Mouse (Mus musculus): ENCODE measurements around the gene Ifngr1.
A peak's percentile ranks its signal among the peaks of the same experiment; 100 is the strongest.

The Ifngr1 gene

DNA sequence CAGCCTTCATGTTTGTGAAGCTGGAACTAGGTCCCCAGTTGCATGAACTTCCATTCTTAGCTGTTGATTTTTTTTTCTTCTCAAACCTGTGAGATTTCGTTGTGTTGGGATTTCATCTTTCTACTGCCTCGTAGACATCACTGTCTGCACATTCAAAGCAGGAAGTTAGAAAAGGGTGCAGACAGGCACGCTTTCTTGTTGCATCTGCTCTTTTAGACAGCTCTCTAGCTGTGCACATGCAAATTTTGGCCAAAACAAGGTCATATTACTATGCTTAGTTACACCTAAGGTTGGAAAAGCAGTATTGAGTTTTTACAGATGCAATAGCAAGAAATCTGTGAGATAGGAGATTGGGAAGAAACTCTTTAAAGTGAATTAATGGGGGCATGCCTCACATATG, 4.5 kb upstream of the Ifngr1 start:
- DNase-seq (ENCODE audit: low read depth, low spot score) = no peak

DNA sequence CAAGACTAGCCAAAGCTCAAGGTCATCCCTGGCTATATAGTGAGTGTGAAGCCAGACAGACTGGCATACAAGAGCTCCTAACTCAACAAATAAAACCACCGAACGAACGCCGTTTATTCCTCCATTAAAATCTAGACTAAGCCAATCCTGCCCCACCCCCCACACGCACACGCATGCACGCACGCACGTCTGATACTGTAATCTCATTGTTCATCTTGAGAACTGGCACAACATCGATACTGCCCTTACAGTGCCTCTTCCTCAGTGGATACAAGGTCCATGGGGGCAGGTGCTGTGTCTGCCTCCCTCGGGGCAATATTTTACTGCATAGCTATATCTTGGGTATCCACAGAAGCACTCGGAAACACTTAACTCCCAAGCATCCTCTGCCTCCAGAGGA, 2.1 kb upstream of the Ifngr1 start:
- no peak for DNase-seq (ENCODE audit: low read depth, low spot score)

DNA sequence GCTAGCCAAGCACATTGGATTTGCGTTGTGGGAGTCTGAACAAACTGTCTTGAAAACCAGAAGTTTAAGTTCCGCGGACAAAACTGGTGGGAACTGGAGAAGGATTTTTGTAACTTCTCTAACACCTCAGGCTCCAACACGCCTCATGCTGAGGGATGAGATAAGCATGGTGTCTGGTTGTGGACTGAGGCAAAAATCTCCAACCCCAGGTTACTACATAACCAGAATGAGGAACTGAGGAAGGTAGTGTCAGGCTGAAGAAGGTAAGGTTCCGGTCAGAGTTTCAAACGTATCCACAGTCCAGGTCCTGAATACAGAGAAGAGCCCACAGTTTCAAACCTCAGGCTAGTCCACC, 486 bp upstream of the Ifngr1 start:
- DNase-seq (ENCODE audit: low read depth, low spot score) = no peak

DNA sequence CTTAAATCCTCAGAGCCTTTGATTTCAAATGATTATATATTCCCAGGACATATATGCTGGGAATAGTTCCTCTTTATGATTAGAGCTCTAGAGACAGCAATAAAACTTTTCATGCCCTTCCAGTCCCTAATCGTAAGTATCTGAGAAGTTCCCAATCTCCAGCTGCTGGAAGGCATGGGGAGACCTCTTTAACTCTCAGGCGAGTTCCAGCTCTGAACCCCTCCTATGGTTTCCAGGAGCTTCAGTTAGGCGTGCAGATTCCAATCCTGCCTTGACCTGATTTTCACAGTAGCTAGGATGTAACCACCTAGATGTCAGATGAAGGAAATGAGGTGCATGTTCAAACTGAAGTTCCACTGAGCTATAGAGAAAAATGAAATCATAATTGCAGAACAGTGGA, 807 bp downstream of the Ifngr1 start:
- peak; percentile 9 for DNase-seq (ENCODE audit: low read depth, low spot score)

DNA sequence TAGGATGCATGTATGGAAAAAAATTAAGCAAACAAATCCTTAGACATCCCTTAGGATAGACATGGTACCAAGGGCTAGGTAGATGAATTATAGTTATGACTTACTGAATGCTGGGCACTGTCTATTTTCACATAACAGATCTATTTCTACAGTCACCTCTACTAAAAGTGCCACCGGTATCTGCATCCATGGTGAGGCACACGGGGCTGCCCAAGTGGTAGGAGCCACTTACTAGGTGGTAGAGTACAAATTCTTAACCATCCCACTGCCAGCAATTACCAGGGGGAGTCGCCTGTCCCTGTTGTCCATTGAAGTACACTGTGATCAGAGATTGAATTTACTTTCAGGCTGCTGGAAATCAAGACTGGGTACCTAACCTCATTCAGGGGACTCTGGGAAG, 1.5 kb downstream of the Ifngr1 start:
- DNase-seq (ENCODE audit: low read depth, low spot score) = no peak

DNA sequence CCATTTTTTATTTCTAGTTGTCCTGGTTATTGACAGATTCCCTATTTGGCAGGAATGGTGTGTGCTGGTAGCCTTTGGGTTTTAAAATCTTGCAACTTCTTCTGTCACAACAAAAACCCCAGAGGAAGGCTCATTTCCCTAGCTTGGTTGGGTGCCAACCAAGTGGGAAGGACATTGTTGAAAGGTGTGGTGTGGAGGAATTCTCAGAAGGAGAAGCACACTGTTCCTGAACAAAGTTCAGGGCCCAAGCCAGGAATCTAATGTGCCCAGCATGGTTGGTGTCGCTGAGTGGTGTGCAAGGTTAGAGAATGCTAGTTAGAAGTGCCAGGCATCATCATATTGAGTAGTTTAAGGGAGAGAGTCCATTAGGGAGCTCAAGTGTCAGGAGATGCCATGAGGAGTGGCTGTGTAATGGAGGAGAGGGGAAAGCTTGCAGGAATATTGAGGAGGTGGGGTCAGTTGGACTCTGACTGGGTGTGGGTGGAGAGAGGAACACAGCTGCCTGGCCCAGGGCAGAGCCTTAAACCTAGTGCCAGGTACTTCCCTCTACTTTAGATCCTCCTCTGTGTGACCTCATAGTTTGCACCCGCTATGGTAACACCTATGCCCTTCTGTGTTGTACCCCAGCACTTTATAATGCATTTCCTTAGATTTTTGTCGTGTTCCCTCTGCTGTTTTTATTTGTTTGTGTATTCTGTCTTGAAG, 2.6 kb downstream of the Ifngr1 start:
- DNase-seq (ENCODE audit: low read depth, low spot score) = no peak

DNA sequence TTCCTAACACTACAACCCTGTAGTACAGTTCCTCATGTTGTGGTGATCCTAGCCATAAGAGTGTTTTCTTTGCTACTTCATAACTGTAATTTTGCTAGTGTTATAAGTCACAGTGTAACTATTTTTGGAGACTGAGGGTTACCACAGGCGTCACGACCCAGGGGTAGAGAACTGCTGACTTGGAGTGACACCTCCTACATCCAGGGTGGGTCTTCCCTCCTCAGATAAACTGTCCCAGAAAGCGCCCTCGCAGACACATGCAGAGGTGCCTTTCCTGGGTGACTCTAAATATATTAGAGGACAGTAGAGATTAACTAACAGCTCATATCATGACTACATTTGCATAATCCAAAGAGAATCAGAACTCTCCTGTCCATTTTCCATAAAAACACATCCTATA, 5.1 kb downstream of the Ifngr1 start:
- DNase-seq (ENCODE audit: low read depth, low spot score) = no peak

DNA sequence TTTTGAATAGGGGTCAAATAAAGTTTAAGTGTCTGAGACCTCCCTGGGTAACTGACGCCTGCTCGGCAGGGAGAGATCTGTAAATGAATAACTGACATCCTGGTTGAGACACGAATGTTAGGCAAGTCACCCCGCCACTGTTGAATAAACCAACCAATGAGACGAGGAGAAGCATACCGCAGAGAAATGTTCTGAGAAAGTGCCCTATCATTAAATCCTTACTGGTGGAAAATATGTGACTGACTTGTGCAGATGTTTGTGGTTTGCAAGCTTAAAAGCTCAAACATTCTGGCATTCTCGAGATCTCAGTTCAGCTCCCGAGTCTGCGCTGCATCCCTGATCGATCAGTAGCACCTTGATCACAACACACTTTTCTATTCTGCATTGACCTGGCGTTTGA, 6.3 kb downstream of the Ifngr1 start:
- no peak for DNase-seq (ENCODE audit: low read depth, low spot score)

DNA sequence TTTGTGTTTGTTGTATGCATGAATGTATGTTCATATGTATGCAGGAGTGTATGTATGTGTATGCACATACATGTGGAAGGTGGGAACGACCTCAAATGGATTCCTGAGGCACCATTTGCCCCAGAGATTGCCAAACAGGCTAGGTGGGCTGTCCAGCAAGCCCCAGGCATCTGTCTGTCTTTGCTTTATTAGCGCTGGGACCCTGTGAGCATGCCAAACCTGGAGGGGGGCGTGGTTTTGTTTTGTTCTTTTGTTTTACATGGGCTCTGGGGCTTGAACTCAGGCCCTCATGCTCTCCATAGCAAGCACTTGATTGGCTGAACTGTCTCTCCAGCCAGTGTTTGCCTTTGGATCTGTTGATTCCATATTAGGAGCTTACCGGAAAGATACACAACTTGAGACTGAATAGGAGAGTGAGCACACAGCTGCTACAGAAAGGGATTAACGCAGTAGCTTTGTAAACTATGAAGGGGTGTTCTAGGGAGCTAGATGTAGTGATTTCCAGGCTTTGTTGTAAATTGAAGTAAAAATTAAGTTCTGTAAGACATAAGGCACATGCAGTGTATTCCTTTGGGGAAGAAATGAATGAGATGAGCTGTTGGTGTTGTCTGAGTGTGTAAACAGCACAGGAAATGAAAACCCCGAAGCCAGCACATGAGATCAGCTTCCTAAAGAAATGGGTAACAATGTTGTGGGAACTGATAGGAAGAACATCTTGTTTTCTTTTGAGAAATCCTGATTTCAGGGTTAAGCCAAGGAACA, 7.8 kb downstream of the Ifngr1 start:
- no peak for DNase-seq (ENCODE audit: low read depth, low spot score)

DNA sequence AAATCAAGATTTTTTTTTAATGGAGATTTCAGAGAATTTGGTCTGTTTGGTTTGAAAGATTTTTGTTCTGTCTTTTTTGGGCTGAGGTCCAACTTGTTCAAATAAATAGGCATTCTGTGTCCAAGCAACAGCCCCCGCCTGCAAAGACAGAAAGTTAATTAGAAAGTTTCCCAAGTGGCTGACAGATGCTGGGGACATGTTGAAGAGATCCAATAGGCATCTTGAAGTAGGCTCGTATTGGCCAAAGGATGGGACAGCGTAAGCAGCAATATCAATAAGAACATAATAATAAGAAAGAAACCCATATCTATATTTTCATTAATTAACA, 8.3 kb downstream of the Ifngr1 start:
- DNase-seq (ENCODE audit: low read depth, low spot score) = no peak

DNA sequence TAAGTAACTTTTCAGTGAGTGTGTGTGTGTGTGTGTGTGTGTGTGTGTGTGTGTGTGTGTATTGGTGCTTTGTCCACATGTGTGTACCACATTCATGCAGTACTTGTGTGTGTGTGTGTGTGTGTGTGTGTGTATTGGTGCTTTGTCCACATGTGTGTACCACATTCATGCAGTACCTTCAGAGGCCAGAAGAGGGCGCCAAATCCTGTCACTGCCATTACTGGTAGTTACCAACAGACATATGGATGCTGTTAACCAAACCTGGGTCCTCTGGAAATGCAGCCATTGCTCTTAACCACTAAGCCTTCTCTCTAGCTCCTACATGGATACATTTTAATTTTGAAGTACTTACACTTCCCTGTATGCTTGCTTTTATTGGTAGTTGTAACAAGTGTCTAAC, 9.8 kb downstream of the Ifngr1 start:
- DNase-seq (ENCODE audit: low read depth, low spot score) = peak; percentile 11

DNA sequence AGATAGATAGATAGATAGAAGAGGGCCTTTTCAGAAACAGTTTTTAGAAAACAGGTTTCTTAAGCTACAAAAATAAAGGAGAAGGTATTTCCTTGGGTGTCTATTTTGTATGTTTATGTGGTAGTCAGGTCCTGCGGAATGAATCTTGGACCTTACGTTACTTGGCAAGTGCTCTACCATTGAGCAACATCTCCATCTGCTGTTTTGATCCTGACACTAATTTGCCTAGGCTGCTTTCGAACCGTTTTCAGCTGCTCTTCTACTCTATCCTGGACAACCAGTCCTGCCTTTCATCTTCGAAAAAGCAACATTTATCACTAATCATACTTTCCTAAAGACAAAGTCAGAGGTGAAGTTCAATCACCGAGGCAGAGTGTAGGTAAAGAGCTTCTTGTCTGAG, 11.5 kb downstream of the Ifngr1 start:
- no peak for DNase-seq (ENCODE audit: low read depth, low spot score)

DNA sequence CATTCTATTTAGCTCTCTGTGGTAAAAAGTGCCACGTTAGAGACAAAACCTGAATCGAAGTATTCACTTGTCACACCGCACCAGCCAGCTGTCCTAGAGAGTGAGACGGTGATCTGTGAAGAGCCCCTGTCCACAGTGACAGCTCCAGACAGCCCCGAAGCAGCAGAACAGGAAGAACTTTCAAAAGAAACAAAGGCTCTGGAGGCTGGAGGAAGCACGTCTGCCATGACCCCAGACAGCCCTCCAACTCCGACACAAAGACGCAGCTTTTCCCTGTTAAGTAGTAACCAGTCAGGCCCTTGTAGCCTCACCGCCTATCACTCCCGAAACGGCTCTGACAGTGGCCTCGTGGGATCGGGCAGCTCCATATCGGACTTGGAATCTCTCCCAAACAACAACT, 17.4 kb downstream of the Ifngr1 start:
- DNase-seq (ENCODE audit: low read depth, low spot score) = no peak

DNA sequence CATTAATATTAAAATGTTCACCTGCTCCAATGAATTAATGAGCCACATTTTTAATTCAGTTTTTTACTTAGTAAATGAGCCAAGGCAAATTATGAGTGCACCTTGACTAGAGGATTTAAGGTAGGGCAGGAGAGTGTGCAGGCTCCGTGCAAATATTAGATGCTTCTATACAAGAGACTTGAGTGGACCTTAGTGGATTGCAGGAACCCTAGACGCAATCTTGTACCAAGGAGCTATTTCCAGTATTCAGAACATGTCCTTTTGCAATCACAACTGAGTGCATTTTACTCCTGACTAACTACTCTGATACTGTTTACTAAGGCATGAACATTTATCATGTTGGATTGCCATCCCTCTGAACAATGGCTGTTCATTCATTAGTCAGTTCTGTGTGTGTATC, 19.9 kb downstream of the Ifngr1 start:
- DNase-seq (ENCODE audit: low read depth, low spot score) = no peak

DNA sequence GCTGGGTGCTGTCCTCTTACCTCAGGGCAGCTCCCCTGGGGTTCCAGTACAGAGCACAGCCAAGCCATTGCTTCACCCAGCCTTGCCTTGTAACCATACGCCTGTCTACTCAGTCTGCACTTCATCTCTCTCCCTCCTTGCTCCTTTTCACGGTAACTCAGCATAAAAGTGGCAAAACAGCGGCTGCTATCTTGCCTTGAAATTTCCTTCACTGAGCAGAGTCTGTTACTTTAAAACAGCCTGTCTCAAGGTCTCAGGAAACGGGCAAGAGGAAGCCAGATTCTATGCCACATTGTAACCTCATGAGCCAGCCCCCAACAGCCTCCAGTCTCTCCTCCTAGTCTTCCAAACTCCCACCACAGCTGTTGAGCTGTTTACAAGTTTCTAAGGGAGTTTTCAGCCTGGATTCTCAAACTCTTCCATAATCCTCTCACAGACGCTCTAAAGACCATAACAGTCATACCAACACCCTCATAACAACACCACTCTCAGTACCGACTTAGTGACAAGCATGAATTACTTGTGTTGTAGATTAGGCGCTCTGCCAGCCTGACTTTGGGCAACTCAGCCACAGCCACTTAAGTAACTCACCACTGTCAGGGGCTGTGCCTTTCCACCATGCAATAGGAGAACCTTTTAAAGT, 21.5 kb downstream of the Ifngr1 start:
- no peak for DNase-seq (ENCODE audit: low read depth, low spot score)

DNA sequence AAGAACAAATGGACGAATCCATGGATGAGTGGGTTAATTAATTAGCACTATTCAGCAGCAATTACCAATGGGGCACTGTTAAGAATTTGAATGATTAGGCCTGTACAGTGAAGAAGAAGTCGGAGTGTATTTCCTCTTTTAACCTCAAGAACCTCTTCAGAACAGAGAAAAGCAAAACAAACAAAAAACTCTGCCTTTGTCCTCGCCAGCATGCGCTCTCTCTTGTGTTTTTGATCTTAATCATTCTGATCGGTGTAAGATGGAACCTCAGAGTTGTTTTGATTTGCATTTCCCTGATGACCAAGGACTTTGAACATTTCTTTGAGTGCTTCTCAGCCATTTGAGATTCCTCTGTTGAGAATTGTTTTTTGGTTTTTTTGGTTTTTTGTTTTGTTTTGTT, 28.0 kb downstream of the Ifngr1 start:
- DNase-seq (ENCODE audit: low read depth, low spot score) = no peak

DNA sequence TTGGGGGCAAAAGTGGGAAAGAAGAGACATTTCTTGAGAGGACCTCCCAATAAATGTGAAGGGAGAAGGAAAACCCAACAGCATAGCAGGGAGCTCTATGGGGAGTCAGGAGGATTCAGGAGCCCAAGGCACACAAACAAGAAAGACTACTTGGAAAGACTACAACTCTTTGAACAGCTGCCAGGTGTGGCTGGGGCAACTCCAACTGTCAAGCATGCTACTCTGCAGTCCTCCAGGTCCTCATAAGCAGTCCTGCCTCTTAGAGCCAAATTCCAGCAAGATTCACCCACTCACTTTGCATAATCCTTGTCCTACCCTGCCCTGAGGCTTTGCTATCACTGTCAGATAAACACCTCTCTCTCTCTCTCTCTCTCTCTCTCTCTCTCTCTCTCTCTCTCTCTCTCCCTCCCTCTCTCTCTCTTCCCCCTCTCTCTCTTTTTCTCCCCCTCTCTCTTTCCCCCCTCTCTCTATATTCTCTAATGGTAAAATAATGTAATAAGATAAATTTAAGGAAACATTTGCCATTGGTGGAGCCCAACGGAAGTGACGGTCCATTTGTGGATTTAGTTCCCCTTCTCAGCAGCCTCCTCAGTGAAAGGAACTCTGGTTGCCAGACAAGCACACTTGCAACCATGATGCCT, 29.8 kb downstream of the Ifngr1 start, which contains the start of gene Il22ra2:
Il22ra2 (plus strand) TSS at position 591 of the 641 bp plus-strand sequence.
- no peak for DNase-seq (ENCODE audit: low read depth, low spot score)

DNA sequence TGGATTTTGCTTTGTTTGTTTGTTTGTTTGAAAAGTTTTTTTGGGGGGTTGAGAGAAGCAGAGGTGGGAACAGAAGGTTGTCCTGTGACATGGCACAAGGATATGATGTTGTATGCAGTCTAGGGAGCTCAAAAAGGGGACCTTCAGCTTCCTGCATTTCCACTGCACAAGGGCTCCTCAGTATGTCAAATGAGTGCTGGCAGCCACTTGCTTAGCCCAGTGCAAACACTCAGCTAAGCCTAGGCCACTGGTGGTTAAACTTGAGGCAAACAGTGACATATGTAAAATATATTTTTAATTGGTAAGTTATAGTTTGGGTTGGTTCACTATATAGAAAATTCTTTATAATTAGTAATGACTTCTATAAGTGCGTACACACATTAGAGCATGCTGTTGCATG, 32.9 kb downstream of the Ifngr1 start:
- DNase-seq (ENCODE audit: low read depth, low spot score) = no peak

DNA sequence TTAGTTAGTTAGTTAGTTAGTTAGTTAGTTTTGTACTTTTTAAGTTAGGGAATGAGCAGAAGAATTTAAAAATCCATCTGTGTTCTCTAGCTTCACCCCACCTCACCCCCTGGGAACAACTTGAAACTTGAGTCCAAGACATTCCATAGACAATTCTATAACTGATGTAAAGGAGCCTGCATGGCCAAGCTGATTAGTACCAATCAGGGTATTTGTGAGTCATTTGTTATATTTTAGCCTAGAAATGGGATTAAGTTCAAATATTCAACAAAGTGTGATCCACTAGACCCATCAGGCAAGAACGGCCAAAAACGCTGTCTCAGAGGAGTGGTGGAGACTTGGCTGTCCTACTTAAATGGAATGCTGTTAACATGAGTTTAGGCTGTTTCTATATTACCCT, 35.6 kb downstream of the Ifngr1 start:
- no peak for DNase-seq (ENCODE audit: low read depth, low spot score)

DNA sequence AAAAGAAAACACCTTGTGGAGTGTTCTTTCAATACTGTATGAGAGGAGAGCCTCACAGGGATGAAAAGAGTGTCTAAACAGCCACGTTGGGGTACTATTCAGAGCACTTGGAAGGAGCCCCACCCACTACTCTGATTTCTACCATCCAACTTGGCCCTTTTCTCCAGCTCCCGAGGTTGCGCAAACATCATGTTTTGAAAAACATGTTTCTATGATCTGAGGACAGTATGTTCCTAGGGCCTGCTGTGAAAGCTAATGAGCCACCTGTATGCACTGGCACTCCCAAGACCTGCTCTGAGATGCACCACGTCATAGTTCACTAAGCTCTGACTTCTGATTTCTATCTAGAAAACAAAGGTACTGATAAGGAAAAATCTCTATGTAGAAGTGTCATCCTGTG, 36.0 kb downstream of the Ifngr1 start:
- DNase-seq (ENCODE audit: low read depth, low spot score) = no peak

DNA sequence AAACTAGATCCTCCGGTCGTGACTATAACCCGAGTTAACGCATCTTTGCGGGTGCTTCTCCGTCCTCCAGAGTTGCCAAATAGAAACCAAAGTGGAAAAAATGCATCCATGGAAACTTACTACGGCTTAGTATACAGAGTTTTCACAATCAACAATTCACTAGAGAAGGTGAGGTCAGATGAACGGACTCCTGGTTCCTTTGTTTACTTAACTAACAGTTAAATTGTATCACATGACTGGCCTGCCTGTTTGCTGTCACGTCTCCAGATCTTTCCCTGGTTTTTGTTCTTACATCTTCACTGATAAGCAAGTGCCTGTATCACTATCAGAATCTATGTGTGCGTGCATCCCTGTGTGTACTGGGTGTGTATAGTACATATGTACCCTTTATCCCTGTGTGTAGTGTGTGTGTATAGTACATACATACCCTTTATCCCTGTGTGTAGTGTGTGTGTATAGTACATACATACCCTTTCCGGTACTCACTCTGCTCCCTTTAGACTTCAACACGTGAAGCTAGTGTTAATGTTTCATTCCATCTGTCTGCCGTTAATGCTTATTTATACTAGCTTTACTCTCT, 40.0 kb downstream of the Ifngr1 start:
- DNase-seq (ENCODE audit: low read depth, low spot score) = no peak

DNA sequence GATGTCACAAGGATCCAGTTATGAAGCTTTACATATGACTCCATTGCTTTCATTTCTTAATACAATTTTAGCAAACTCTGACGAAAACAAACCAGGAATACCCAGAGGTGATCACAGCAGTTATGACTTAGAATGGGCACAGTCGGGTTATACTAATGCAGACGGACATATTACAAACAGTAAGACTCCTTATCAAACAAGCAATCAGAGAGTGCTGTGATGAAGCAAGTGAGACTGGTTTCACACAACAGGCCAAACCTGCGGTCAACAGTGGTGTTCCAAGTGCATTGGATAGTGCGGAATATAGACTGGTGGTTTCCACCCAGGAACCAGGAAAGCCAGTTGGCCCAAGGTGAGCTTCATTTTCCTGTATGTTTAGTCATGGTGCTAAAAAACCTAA, 47.1 kb downstream of the Ifngr1 start:
- DNase-seq (ENCODE audit: low read depth, low spot score) = no peak
